Mouse (Mus musculus): ENCODE measurements around the gene Rbm47.
A peak's percentile ranks its signal among the peaks of the same experiment; 100 is the strongest.

The Rbm47 gene

DNA sequence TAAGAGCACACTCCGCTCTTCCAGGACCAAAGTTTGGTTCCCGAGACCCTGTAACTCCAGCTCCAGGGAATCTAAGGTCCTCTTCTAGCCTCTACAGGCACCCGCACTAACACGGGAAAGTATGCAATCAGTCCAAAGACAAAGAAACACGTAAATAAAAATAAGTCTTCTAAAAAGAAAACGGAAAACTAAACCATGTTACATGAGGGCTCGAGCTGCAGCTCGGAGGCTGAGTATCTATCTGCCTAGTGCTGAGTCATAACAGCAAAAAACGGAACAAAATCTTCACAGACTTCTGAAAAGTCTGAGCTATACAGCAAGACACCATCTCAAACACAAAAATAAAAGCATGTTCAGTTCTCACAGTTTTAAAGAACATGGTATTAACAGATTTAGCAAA lies 86.0 kb downstream of the Rbm47 start:
- no peak for DNase-seq (ENCODE audit: low spot score in 2 of 2)

DNA sequence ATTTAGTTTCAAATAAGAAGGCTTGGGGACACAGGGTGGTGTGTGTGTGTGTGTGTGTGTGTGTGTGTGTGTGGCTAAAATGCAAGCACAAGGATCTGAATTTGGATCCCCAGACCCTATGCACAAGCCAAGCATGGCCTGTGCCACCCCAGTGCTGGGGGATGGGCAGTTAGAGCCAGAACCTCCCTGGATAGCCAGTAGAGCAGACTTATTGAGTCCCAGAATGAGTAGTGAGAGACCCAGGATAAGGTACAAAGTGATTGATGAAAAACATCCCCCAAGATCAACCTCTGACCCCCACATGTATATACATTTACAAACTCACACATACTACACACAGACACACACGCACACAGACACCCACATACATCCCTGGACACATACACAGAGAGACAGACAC lies 86.6 kb downstream of the Rbm47 start:
- no peak for DNase-seq (ENCODE audit: low spot score in 2 of 2)

DNA sequence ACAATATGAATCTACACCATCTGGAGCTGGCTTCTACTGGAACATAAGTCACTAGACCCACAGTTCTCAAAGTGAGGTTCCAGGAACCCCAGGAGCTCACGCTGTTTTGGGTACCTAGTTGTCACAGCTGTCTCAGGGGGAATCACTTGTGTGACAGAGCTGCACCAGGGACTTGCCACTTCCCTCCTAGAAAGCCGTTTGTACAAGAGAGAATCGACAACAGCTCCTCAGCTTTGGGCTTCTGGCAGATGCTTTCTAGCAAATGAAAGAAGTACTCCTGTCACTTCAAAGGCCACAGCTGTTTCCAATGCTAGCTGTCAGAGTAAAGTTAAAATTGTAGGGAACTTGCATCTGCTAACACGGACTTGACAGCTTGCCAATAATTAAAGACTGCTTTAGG lies 87.4 kb downstream of the Rbm47 start:
- DNase-seq (ENCODE audit: low spot score in 2 of 2): no peak

DNA sequence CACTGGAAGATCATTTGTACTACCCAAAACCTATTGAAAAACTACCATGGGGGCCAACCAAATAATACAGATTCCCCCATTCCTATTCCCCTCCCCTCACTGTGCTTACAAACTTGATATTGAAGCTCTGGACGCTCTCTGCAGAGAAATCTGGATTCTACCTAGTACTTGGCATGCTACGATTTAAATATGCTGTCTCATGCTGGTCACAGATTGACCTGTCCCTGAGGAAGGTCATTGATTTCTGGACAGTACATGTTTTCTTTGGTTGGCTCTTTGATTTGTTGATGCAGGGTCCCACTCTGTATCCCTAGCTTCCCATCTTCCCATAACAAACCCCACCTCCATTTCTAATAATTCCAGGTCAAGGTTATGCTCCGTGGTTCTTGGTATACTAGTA lies 88.4 kb downstream of the Rbm47 start:
- no peak for DNase-seq (ENCODE audit: low spot score in 2 of 2)

DNA sequence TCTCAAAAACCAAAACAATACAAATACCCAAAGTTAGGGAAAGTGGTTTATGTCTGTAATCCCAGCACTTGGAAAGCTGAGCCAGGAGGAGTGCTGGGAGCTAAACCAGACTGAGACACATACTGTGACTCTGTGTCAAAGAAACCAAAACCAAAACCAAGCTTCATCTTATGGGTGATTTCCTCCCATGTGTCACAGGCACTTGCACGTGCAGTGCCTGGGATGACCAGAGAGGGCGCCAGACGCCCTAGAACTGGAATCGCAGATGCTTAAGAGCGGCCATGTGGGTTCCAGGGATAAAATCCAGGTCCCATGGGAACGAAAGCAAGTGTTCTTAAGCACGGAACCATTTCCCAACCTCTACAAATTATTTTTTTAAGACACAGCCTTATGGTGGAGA lies 89.6 kb downstream of the Rbm47 start:
- peak in 1 of 2 experiments; percentile 70 for DNase-seq (ENCODE audit: low spot score in 2 of 2)

DNA sequence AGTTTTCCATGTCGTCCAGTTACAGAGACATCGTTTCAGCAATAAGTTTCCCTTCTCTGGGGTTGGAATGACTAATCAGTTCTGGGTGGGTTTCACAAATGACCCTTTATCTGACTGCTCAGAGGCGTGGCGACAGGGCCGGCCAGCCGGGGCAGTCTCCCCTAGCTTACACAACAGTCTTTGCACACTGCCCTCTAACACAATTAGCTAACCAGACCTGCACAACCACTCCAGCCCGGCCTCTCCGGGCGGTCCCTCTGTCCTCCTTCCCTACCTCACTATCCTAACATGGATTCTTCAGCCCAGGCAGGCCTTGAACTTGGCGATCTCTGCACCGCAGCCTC lies 90.7 kb downstream of the Rbm47 start:
- no peak for DNase-seq (ENCODE audit: low spot score in 2 of 2)

DNA sequence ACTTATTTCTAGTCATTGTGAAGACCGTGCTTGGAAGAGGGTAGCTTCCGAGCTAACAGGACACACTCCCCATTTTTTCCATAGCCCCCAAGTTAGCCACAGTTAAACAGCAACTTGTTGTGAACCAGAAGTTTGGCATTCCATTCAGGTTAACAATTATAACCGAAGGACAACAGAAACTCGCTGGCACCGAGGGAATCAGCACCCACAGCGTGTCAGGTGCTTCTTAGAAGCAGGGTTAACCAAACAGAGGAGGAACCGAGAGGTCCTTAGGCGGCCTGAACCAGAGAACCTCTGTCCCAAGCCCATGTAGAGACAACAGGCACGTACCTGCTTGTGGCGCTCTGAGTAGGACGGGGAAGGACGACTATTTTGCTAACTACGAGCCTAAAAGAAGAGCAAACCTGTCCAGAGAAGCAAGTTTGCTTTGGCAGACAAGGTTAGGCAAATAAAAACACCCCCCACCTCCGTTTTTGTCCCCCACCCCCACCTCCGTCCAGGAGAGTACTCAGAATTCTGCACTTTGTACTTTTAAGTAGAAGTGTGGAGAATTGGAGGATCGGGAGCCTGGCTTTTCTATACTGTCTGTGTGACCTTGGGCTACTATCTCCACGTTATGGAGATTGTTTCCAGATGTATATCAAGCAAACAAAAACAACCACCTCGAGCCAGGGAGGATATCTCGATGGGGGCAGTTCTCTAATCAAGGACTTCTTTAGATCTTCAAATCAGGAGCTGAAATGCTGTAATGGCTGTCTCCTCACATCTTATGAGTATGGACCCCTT lies 91.3 kb downstream of the Rbm47 start:
- no peak for DNase-seq (ENCODE audit: low spot score in 2 of 2)

DNA sequence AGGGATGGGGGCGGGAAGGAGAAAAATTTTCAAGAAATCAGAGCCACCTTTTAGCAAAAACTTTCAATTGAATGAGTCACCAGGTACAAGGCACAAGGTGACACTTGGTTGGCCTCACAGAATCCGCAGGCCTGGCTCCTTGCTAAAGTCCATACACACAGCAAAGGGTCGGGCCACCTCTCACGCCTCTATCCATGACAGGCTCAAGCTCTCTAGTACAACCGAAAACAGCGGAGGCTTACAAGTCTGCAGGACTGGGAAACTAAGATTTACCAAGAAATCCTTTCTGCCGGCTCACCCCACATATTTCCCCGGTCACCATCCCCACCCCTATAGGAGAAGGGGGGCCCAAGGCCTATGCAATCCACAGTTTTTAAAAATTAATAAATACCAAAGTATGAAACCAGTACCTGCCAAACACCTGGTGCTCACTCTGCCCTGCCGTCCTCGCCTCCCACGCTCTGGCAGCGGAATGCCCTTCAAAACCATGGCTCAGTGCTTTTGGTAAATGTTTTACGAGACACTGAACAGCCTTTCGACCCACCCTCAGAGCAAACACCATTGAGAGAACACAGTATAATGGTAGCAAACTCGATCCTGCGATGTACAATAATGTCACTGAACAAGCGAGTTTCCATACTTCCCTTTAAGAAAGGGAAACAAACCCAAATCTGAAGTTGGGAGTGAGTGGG lies 92.2 kb downstream of the Rbm47 start:
- DNase-seq (ENCODE audit: low spot score in 2 of 2): no peak

DNA sequence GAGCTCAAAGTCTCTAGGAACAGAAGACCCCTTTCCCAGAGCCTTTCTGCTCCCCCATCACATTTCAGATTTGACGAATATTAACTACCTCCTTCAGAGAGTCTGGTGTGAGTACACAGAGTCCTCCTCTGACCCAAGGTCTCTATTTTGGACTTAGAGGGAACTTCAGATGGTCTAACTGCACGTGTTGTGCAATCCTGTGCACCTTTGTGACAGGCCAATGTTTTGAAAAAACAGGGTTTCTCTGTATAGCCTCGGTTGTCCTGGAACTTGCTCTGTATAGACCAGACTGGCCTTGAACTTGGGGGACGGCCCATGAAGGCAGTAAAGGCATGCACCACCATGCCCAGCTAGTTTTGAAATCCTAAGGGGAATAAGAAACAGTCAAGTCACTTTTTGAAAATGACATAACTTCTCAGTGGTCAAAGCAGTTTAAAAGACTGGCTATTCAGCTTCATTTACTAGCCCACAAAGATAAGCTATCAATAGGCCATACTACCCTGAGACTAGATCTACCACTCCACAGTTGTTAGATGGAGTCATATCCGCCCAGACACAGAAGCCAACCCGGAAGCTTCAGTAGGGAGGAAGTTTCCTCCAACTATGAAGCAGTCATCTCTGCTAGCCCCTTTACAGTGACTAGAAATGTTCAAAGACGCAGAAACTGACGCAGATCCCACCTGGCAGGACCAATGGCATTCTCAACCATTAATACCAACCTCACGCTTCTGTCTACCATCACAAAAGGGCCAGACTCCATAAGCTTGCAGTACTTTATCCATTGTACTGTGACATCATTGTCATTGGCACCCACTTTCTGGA lies 93.3 kb downstream of the Rbm47 start:
- DNase-seq (ENCODE audit: low spot score in 2 of 2): no peak

DNA sequence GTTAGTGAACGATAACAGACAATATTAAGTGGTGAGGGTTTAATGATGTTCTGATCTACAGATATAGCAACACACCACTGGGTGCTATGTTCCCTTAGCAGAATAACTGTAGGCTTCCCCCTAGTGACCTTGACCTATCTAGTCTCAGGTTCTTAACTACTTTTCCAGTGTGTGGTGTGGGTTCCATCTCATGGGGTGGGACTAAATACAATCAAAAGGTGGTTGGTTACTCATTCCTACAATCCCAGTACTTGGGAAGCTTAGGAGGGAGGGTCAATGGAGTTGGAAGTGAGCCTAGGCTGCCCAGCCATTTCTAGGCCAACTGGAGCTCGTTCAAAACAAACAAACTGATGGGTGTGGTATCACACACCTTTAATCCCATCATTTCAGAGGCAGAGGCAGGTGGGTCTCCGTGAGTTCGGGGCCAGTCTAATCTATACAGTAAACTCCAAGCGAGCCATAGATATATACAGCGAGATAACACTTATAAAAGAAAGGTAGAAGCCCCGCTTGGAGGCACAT lies 94.4 kb downstream of the Rbm47 start:
- no peak for DNase-seq (ENCODE audit: low spot score in 2 of 2)

DNA sequence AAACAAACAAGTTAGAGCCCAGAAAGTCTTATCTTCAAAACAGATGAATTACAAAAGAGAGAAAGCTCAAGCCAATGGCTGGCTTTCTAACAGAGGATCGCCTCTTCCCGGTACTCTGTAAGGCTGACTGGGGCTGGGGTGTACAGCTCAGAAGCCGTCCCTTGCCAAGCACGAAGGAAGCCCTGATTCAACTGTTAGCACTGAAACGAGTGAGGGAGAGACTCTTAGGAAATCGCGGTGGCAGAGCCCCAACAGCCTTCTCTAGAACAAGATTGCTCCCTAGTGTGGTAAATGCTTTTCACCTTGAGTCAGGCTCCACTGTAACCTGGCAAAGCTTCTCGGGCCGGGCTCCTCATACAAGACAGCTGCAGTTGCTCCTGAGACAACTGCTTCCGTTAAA lies 95.5 kb downstream of the Rbm47 start:
- peak in 1 of 2 experiments; percentile 31 for DNase-seq (ENCODE audit: low spot score in 2 of 2)

DNA sequence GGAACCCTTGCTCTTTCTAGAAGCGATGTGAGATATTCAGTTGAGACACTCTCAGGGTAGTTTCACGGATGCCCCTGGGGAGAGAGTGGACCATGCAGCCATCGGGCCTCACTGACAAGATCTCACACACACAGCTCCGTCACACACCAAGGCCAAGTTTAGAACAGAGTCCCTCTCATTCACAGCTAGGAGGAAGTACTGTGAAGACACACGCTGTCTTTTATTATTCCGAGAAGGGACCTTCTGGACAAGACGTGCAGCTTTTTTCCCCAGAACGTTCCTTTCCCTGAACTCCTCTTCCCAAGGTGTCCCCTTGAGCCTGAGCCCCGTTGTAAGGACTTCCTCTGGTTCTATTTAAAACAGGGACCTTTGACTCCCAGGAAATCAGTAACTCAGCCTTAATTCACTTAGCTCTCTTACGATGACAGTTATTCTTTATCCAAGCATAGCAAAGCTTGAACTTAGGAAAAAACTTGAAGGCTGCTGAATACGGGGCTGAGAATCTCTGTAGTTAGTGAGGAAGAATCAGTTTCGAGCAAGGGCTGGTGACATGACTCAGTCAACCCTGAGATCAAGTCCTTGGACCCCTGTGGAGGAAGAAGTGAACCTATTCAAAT lies 96.1 kb downstream of the Rbm47 start:
- DNase-seq (ENCODE audit: low spot score in 2 of 2): peak in 1 of 2 experiments; percentile 20

DNA sequence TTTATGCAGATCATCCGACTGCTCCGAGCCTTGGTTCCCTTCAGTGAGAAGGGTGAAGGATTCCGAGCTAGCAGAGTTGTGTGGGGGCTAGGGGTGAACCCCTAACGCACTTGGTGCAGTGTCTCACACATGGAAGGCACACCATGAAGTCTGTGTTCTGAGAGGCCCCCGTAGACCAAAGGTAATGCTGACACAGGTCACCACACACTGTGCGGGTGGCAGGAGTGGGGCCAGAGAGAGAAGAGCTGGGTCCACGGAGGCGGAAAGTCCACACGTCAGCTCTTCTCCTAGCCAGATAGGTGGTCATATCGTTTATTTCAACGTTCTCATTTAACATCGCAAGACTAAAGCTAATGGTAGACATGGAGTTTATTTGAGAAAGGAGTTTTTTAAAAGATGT lies 97.0 kb downstream of the Rbm47 start:
- DNase-seq (ENCODE audit: low spot score in 2 of 2): no peak

DNA sequence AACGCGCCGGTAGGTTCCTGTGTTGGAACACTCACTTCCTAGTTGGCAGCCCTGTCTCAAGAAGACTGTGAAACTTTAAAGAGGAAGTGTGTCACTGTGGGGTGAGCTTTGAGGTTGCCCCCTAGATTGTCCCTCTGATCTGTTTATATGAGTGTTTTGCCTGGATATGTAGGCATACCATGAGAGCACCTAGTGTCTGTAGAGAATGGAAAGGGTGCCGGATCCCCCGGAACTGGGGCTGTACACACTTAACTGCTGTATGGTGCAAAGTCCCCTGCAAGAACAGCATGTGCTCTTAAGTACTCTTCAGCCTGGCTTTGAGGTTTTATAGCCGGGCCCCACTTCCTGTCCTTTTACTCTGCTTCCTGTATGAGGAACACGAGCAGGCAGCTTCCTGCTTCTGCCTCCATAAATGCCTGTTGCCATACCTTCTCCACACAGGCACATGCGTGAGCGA lies 97.9 kb downstream of the Rbm47 start:
- DNase-seq (ENCODE audit: low spot score in 2 of 2): peak; percentile 57 to 64

DNA sequence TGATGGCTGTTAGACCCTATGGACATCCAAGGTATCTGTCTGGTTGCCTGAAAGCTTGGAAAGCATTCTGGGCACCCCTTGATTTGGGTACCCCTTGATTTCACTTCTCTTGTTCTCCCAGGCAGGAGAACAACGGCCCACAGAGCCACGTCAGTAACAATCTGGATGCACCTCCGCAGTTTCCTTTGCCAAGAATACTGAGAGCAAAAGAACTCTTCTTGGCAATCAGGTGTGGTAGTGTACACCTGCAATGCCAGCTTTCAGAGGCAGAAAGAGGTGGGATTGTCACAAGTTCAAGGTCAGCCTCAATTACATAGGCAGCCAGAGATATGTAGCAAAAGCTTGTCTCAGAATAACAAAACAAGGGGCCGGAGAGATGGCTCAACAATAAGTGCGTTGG lies 98.7 kb downstream of the Rbm47 start:
- no peak for DNase-seq (ENCODE audit: low spot score in 2 of 2)

DNA sequence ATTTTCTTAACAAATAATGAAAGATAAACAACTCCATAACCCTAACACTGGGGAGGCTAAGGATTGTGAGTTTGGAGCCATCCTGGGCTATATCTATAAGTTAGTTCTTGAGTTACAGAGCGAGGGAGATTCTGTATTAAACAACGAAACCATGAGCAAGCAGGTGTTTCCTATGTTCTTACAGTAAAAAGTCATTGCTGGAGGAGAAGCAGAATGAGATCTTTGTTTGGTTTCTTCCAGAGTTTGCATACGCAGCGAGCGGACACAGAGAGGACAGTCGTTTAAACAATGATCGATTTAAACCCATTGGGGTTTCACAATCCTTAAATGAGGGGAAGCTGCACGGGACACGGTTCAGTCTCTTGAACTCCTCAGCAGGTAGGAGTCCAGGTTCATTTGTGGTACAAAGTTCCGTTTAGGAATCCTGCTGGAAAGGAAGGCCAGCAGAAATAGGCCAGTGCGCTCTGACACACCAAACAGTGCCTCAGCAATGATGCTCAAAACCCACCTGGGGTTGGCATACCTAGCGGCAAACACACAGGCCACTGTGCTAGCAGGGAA lies 99.2 kb downstream of the Rbm47 start:
- DNase-seq (ENCODE audit: low spot score in 2 of 2): no peak

DNA sequence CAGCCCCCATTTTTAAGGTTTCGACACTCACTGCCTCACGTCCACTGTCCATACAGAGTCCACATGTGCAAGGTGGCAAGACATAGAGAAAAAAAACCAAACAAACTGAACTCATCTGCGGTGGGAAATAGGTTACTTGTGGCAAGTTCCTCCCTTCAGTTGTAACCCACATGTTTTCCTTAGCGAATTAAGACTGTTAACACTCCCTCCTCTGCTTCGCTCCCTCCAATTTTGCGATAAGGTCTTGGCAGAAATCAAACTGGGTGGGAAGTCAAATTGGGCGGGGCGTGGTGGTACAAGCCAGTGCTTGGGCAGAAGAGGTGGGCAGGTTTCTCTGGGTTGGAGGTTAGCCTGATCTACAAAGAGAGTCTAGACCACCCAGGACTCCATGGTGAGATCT lies 101.2 kb downstream of the Rbm47 start:
- no peak for DNase-seq (ENCODE audit: low spot score in 2 of 2)

DNA sequence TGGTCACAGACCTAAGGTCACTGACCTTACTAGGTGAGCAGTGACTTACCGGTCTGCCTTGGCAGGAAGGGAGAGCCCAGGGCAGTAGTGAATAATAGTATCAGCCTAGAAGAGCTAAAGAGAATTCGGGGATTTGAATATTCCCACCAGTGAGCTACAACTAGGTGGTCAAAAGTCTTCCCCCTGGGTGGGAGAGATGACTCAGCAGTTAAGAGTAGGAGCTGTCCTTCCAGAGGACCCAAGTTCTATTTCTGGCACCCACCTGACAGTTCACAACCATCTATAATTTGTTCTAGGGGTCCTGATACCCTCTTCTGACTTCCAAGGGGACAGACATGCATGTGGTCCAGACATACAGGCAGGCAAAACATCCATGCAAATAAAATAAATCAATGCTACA lies 102.6 kb downstream of the Rbm47 start:
- no peak for DNase-seq (ENCODE audit: low spot score in 2 of 2)

DNA sequence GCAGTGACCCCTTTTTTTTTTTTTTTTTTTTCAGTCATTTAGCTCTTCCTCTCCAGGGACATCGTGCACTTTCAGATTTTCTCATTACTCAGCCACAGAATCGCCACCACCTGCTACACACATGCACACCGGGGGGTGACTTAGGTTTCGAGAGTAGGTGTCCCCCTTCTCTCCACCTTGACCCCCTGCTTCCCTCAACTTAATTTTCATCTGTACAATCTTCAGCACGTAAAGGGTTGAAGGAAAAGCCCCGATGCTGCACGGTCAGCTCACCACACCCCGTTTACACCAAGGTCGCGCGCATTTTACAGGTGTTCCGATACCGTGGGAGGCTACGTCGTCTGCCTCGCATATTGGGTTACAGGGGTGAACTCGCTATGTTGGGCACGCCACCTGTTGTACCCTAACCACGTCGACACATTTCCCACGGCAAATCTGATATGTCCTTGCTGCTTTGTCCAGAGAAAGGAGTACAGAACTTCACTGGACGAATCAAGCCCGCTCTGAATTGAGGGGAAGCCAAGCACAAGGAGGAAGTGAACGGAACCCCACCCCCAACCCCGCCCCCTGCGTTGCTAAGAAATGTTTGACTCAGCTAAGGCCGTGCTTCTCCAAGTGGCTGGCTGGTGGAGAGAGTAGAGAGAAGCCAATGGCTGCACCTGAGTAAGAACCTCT lies 103.3 kb downstream of the Rbm47 start:
- DNase-seq (ENCODE audit: low spot score in 2 of 2): peak; percentile 49 to 71

DNA sequence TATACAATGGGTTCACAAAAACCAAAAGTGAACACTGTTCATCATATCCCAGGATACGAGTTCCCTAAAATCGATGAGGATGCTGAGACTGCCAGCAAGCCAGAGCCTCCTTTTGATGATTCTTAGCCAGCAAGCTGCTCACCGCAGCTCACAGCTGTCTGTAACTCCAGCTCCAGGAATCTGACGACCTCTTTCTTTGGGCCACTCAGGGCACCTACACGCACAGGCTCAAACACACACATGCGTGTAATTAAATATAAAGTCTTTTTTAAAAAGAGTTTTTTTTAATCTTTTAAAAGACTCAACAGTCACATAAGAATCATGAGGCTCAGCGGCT lies 103.8 kb downstream of the Rbm47 start:
- DNase-seq (ENCODE audit: low spot score in 2 of 2): no peak
